Mouse (Mus musculus) layer of hippocampus, postnatal 36 days (tissue): ENCODE measurements around the gene Lat. TPM values are rescaled to one million over a fixed set of nuclear protein-coding genes. Genes with fewer than 3 reads are reported as not detected.

ENCODE experiments used
- DNase-seq, 2 experiments: peaks; one replicate each; pipeline ENCODE4 v3.0.0; 2022
- total RNA-seq, 2 experiments: library from RNA; stranded (reverse); gene quantifications; 2 replicates each; pipeline ENCODE4 v1.2.3; 2021

The Lat gene
- total RNA-seq, 2 experiments from 2014 or later = 1.5 to 1.6 TPM

GRCm38 (mm10) chr7:126363038-126363437 lies 6.3 kb downstream of the Lat start:
- DNase-seq = no peak

GRCm38 (mm10) chr7:126359049-126359448 lies 10.3 kb downstream of the Lat start:
- no peak for DNase-seq

- DNase-seq = no peak
These were observed 11.0 kb downstream of the Lat start for GRCm38 (mm10) chr7:126358413-126358812.

- DNase-seq = no peak
These were observed 11.5 kb downstream of the Lat start for GRCm38 (mm10) chr7:126357838-126358237.

- DNase-seq = no peak
These were observed 12.4 kb downstream of the Lat start for GRCm38 (mm10) chr7:126356793-126357591.

- peak; percentile 26 to 30 for DNase-seq
These were observed 13.3 kb downstream of the Lat start for GRCm38 (mm10) chr7:126355847-126356597.

GRCm38 (mm10) chr7:126354738-126355614 lies 14.4 kb downstream of the Lat start:
- DNase-seq = no peak

- DNase-seq = no peak
These were observed 15.4 kb downstream of the Lat start for GRCm38 (mm10) chr7:126353994-126354365.

GRCm38 (mm10) chr7:126353251-126353993 lies 15.9 kb downstream of the Lat start:
- DNase-seq = no peak

- no peak for DNase-seq
These were observed 17.9 kb downstream of the Lat start for GRCm38 (mm10) chr7:126351419-126351951.

- no peak for DNase-seq
These were observed 18.5 kb downstream of the Lat start for GRCm38 (mm10) chr7:126350748-126351418.

- no peak for DNase-seq
These were observed 21.1 kb downstream of the Lat start for GRCm38 (mm10) chr7:126348293-126348692.

GRCm38 (mm10) chr7:126347098-126347497 lies 22.3 kb downstream of the Lat start:
- no peak for DNase-seq

- no peak for DNase-seq
These were observed 23.4 kb downstream of the Lat start for GRCm38 (mm10) chr7:126345969-126346368.

GRCm38 (mm10) chr7:126345557-126345956 lies 23.8 kb downstream of the Lat start:
- DNase-seq = no peak

- DNase-seq = no peak
These were observed 28.5 kb downstream of the Lat start for GRCm38 (mm10) chr7:126340896-126341295.

- no peak for DNase-seq
These were observed 29.2 kb downstream of the Lat start for GRCm38 (mm10) chr7:126340206-126340618.

- DNase-seq = no peak
These were observed 29.8 kb downstream of the Lat start for GRCm38 (mm10) chr7:126339521-126339971.

- DNase-seq = no peak
These were observed 30.5 kb downstream of the Lat start for GRCm38 (mm10) chr7:126338906-126339305.

GRCm38 (mm10) chr7:126335556-126335955 lies 33.8 kb downstream of the Lat start:
- no peak for DNase-seq

- no peak for DNase-seq
These were observed 36.7 kb downstream of the Lat start for GRCm38 (mm10) chr7:126332691-126333090.
